Mouse (Mus musculus): ENCODE data around the gene Cplane1. TPM values are rescaled to one million over a fixed set of nuclear protein-coding genes. Genes with fewer than 3 reads are reported as not detected.

Gene Cplane1
- total RNA-seq, 2 experiments from 2014 or later: 2.5 to 2.6 TPM

GRCm38 (mm10) chr15:8282155-8282554 is 113.2 kb downstream of the Cplane1 start:
- intact Hi-C loops (cut with DNase I): no loop called here
- DNase-seq: no peak

GRCm38 (mm10) chr15:8291251-8291650 is 122.3 kb downstream of the Cplane1 start:
- DNase-seq: no peak
- intact Hi-C loops (cut with DNase I): no loop called here

- DNase-seq: no peak
- intact Hi-C loops (cut with DNase I): no loop called here
These were observed 125.2 kb downstream of the Cplane1 start for GRCm38 (mm10) chr15:8294150-8294549.

- DNase-seq: no peak
- intact Hi-C loops (cut with DNase I): no loop called here
These were observed 134.0 kb downstream of the Cplane1 start for GRCm38 (mm10) chr15:8302944-8303343.

- intact Hi-C loops (cut with DNase I): no loop called here
- DNase-seq: no peak
These were observed 136.6 kb downstream of the Cplane1 start for GRCm38 (mm10) chr15:8305474-8305873.

GRCm38 (mm10) chr15:8317381-8317780 is 148.5 kb downstream of the Cplane1 start:
- DNase-seq: no peak
- intact Hi-C loops (cut with DNase I): no loop called here

- intact Hi-C loops (cut with DNase I): no loop called here
- DNase-seq: no peak
These were observed 150.3 kb downstream of the Cplane1 start for GRCm38 (mm10) chr15:8319191-8319590.

Other genes with a start within 250 kb of the Cplane1 start
- gene Wdr70, start 69.9 kb upstream of the Cplane1 start, total RNA-seq (2021): 10 to 100 TPM; 20.1 to 20.7 TPM
- gene Nup155, start 59.8 kb upstream of the Cplane1 start, total RNA-seq (2021): 1 to 10 TPM; 7.3 to 8.7 TPM

Data from gastrocnemius, postnatal 36 days (tissue).